Mouse (Mus musculus) thymus, adult 2 months (tissue): ENCODE data around the gene Srarp. TPM values are rescaled to one million over a fixed set of nuclear protein-coding genes. Genes with fewer than 3 reads are reported as not detected.

Experiments
- DNase-seq: peaks from one replicate; pipeline ENCODE4 v3.0.0; 2021
- H3K27ac ChIP-seq: fragments of 200-500 bp; 2 replicates; pipeline ENCODE4 v1.5.1; 2012; ENCODE audit warnings: low read length, control low read depth; ENCODE audit not compliant: control insufficient read depth, insufficient read depth
- H3K27me3 ChIP-seq: fragments of 200-500 bp; 2 replicates; pipeline ENCODE4 v1.6.1; 2012; ENCODE audit warnings: mild to moderate bottlenecking, low read length, moderate library complexity, mixed read lengths; ENCODE audit not compliant: control insufficient read depth, insufficient read depth
- H3K36me3 ChIP-seq: fragments of 200-500 bp; 2 replicates; pipeline ENCODE4 v1.6.1; 2012; ENCODE audit warnings: mild to moderate bottlenecking, low read length, moderate library complexity; ENCODE audit not compliant: control insufficient read depth, insufficient read depth
- H3K4me1 ChIP-seq: fragments of 200-500 bp; replicated peaks from 2 replicates; pipeline ENCODE4 v1.6.1; 2012; ENCODE audit warnings: low read length; ENCODE audit not compliant: control insufficient read depth, insufficient read depth
- H3K4me3 ChIP-seq: fragments of 200-500 bp; 2 replicates; pipeline ENCODE4 v1.5.1; 2012; ENCODE audit warnings: mild to moderate bottlenecking, low read length, control low read depth, moderate library complexity; ENCODE audit not compliant: control insufficient read depth, insufficient read depth
- CTCF ChIP-seq: fragments of 200-500 bp; IDR thresholded peaks from 2 replicates; pipeline ENCODE4 v1.5.1; 2012; ENCODE audit warnings: mild to moderate bottlenecking, control low read depth, low read length, moderate library complexity, borderline replicate concordance; ENCODE audit not compliant: control insufficient read depth, poor library complexity, insufficient read depth; ENCODE audit errors: extremely low read depth
- POLR2A ChIP-seq: fragments of 200-500 bp; IDR thresholded peaks from 2 replicates; pipeline ENCODE4 v1.6.1; 2012; ENCODE audit warnings: mild to moderate bottlenecking, low read length, control low read depth, moderate library complexity; ENCODE audit not compliant: control insufficient read depth, poor library complexity, insufficient read depth; ENCODE audit errors: extremely low read depth
- WGBS: fragments of 180-500 bp; shearing (Covaris S2); methylation state at CpG from one replicate; pipeline ENCODE4 v1.1.7; 2018; 5-methylcytosine and 5-hydroxymethylcytosine counted together
- polyA plus RNA-seq: library from polyadenylated mRNA; depleted of rRNA; stranded (reverse); fragments of >200 nt; gene quantifications from 2 replicates; pipeline ENCODE4 v1.2.3, GENCODE M21; 2012

Gene Srarp
- polyA plus RNA-seq, 1 experiment = 0.42 TPM

DNA sequence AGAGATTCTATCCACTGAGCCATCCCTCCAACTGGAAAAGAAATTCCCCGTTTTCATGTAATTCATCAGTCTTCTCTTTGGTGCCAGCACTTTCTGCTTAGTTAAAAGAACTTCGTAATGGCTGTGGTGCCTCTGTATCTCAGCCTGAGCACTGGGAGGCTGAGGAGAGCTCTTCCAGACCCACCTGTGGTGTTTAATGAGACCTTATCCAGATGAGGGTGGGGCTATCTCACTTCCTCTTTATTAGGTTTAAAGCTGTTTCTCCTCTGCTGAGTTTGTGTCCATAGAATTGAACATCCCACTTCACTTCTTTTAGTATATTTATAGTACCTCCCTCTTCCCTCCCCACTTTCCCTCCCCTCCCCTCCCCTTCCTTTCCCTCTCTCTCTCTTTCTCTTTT, 15.3 kb upstream of the Srarp start:
- H3K4me1 ChIP-seq = peaks cover 27% of the 10 kb centered on the region
- no peak overlapping the region for H3K4me3 ChIP-seq
- TF ChIP-seq CTCF (no peak), POLR2A (no peak)
- H3K27me3 ChIP-seq = no peaks in the 10 kb centered on the region
- DNase-seq = no peak
- 93% methylated on average over 2 of the region's 2 CpGs for WGBS
- no peak overlapping the region for H3K27ac ChIP-seq
- peaks cover 14% of the 10 kb centered on the region for H3K36me3 ChIP-seq

- peaks cover 21% of the 10 kb centered on the region for H3K4me1 ChIP-seq
Observed at GRCm38 (mm10) chr4:141446211-141446610, 10.3 kb upstream of the Srarp start.

DNA sequence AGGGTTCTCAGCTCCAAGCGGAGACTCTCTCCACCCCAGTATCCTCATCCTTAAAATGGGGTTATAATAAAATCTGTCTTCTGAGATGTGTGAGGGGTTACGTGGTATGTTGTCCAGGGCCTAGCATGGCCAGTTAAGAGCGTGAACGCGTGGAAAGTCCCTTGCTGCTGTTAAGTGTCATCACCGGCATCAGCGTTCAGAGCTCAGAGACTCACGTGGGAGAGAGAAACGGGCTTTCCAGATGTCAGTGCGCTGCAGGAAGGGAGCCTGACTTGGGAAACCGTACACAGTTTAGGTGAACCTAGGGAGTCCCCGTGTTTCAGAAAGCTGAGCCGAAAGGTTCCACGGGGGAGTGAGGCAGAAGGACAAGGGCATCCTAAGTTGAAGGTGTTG, 9.4 kb upstream of the Srarp start:
- DNase-seq = no peak
- no peaks in the 10 kb centered on the region for H3K27me3 ChIP-seq
- peaks cover 21% of the 10 kb centered on the region for H3K4me1 ChIP-seq
- H3K4me3 ChIP-seq = peak overlapping the region; percentile 86
- no peak for TF ChIP-seq POLR2A
- TF ChIP-seq CTCF = no peak
- WGBS = 25% methylated on average over 14 of the region's 14 CpGs
- no peak overlapping the region for H3K27ac ChIP-seq
- peaks cover 14% of the 10 kb centered on the region for H3K36me3 ChIP-seq

More at GRCm38 (mm10) chr4:141446211-141446610, 10.3 kb upstream of the Srarp start:
- H3K27ac ChIP-seq = no peak overlapping the region
- H3K36me3 ChIP-seq = peaks cover 14% of the 10 kb centered on the region
- no peak overlapping the region for H3K4me3 ChIP-seq
- no peaks in the 10 kb centered on the region for H3K27me3 ChIP-seq
- TF ChIP-seq POLR2A = no peak
- DNase-seq = no peak
- WGBS = 89% methylated on average over 7 of the region's 7 CpGs

DNA sequence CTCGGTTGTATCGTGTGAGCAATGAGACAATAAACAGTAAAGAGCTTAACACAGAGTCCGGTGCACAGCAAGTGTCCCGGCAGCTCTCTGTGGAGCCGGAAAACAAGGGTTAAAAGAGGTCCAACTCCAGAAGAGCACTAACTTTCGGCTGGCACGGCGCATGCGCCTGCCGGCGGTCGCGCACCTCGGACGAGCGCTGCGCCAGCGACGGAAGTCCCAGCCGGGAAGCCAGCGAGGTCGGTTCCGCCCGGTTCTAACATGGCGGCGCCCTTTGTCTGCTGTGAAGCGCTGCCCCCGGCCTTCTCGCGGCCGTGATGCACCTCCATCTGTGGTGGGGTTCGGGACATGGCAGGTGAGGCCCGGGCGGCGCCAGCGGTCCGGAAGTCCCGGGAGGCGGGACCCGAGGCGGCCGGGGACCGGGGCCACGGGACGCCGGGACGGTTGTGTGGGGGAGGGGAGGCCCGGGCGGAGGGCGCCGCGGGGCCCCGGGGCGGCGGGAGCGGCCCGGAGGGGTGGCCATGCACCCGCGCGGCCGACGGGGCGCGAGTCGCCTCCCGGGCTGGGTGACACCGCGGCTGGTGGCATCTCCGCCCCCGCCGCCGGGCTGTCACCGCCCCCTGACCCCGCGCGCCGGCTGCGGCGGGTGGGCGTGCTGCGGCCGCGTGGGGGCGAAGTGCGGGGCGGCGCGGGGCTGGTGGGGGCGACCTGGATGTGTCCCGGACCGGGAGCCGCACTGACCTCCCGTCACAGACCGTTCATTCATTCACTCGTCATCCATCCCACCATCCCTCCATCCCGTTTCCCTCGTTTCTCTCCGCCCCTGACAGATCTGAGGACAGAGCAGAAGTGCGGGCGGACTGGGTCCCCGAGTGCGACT, 8.8 kb upstream of the Srarp start, which contains the start of gene Zbtb17:
Gene Zbtb17, plus strand, starts transcription at position 204 of the 877 bp plus-strand sequence.
- peaks cover 14% of the 10 kb centered on the region for H3K36me3 ChIP-seq
- peak; percentile 90 for DNase-seq
- WGBS = under 1% methylated on average over 98 of the region's 102 CpGs
- peaks cover 21% of the 10 kb centered on the region for H3K4me1 ChIP-seq
- H3K27me3 ChIP-seq = no peaks in the 10 kb centered on the region
- H3K4me3 ChIP-seq = peak within 1 kb of the TSS; percentile 86
- TF ChIP-seq POLR2A (peak; percentile 35; the same call in 1 of the 2 replicates), CTCF (0 out of 2 replicates have a peak, but pooled peaks have one; percentile 31)
- no peak within 1 kb of the TSS for H3K27ac ChIP-seq

GRCm38 (mm10) chr4:141443641-141444429, 7.9 kb upstream of the Srarp start:
- no peaks in the 10 kb centered on the region for H3K27me3 ChIP-seq
- 45% methylated on average over 11 of the region's 11 CpGs for whole genome bisulfite sequencing
- peak overlapping the region; percentile 86 for H3K4me3 ChIP-seq
- H3K4me1 ChIP-seq = peaks cover 21% of the 10 kb centered on the region
- H3K36me3 ChIP-seq = peaks cover 12% of the 10 kb centered on the region
- no peak overlapping the region for H3K27ac ChIP-seq
- TF ChIP-seq CTCF (no peak), POLR2A (no peak)
- DNase-seq = no peak

GRCm38 (mm10) chr4:141440877-141441276, 5.0 kb upstream of the Srarp start:
- H3K27ac ChIP-seq = no peak overlapping the region
- H3K36me3 ChIP-seq = no peaks in the 10 kb centered on the region
- DNase-seq = no peak
- H3K27me3 ChIP-seq = no peaks in the 10 kb centered on the region
- TF ChIP-seq CTCF = no peak
- peaks cover 10% of the 10 kb centered on the region for H3K4me1 ChIP-seq
- H3K4me3 ChIP-seq = no peak overlapping the region
